Mouse (Mus musculus) induced T-regulatory cell, adult 2 months (primary cell): ENCODE measurements around the gene Mxd4.

Source experiments
- DNase-seq: peaks from one replicate; pipeline ENCODE4 v3.0.0-alpha.2; 2012; ENCODE audit warnings: low read depth

Mxd4 gene

DNA sequence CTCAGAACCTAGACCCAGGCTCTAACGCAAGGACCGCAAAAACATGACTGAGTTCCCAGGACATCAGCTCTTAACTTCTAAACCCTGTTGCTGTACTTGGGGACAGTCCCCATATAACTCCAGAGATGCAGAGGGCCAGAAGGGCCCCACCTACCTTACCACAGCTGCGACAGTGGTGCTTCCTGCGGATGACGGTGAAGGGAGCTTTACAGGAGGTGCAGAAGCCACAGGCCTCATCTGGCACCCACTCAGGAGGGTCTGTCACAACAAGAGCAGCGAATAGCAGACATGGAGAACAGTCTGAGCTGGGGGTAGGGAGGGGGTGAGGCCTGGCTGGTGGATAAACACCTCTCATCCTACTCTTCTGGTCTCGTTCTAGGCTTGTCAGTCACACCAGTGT is 8.9 kb upstream of the Mxd4 start:
- DNase-seq: peak; percentile 96

DNA sequence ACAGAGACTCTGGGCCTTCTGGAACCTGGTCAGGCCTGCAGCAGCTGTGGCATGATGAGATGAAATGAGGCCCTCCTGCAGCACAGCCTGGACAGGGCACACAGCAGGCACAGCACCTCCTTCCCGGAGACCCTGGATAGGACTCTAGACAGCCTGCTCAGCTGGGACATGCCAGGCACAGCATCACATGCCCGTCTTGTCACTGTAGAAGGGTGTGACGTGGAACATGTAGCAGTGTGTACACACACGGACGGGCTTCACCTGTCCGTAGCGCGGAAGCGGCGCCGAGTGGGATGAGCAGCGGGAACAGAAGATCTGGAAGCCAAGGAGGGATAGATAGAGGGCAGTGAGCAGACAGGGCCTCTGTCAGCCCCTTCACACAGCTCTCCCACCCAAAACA is 8.3 kb upstream of the Mxd4 start:
- no peak for DNase-seq

DNA sequence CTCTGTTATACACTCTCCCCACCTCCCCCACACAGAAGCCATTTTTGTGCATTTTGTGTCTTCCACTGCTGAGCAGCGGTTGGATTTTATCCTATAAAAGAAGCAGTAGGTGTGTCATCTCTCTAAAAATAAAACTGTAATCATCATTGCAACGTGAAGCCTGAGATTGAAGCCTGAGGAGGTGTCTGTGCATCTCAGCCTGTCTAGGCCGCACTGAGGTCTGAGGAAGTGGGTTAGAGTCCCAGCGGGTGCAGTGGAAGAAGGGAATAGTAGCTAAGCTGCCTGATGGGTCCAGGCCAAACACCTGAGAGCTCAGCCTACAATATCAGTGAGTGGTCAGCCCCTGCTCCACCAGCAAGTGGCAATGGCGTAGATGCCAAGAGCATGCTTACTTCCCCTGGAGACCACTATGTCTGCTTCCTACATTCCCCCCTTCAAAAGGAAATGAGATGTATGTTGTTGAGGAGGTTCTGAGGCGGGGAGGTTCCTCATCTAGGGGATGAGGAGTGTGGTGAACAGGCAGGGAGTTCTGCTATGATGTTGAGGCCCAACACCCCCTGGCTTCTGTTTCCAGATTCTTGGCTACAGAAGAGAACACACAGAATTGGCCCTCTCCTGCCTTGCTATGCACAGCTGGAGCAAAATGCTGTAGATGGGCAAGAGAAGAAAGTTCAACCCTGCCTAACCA is 7.6 kb upstream of the Mxd4 start:
- DNase-seq: peak; percentile 44

DNA sequence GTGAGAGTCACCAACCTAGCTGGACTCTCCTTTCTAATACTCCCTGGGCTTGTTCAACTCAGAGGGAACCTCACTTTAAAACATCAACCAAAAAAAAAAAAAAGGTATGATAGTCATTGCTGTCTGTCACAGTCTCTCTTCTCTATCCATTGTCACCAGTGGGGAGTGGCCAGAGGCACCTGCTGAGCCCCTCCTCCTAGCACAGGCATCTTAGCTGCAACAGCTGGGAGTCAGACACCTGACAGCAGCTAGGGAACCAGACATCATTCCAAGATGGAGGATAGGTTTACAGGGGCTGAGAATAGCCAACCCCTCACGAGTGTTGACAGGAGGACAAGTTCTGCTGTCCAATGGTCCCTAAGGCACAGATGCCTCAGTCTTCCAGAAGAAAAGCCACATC is 6.9 kb upstream of the Mxd4 start:
- no peak for DNase-seq

DNA sequence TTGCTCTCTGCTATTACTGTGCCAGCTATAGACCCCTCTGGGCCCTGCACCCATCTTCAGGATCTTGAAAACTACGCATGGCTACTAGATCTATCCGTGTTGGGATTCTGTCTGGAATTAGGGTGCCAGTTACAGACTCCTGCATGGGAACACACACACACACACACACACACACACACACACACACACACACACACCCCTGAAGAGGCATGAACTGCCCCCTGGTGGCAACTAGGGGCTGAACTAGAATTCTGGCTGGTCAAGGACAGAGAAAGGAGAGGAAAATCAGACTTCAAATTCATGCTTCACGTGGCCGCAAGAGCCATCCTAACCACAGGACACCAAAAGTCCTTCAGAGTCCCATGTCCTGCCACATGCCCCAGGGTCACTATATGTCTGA is 4.3 kb upstream of the Mxd4 start:
- peak; percentile 51 for DNase-seq

DNA sequence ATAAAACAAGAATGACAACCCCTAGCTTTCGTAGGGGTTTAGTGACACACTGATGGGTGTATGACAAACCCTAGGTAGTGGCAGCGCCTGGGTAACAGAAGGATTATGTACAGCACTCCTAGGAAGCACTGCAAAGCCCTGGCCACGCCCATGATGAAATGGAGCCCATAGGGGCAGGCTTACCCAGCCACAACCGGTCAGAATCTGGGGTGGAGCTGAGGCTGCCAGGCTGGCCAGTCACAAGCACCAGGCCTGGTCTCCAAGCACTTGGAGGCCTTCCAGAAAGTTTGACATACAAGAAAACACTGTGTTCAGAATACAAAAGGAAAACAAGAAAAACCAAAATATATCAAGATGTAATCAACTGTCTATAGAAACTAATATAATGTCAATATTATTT is 3.5 kb upstream of the Mxd4 start:
- DNase-seq: peak; percentile 13

DNA sequence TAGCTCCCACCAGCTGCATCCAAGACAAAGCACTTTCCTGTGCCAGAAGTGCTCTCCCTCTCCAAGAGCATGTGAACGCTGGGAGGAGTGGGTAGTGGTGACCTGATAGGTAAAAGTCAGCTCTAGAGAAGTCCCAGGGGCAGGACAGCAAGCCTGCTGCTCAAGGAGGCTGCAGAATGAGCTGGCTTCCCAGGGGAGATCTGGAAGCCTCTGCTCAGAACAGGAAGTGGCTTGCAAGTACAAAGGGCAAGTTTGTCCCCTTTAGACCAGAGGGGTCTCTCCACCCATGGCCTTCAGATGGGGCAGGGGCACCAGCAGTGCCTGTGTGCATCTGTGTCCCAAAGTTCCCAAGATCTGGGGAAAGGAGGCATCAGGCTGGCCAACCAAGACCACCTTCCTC is 2.0 kb upstream of the Mxd4 start:
- peak; percentile 17 for DNase-seq

DNA sequence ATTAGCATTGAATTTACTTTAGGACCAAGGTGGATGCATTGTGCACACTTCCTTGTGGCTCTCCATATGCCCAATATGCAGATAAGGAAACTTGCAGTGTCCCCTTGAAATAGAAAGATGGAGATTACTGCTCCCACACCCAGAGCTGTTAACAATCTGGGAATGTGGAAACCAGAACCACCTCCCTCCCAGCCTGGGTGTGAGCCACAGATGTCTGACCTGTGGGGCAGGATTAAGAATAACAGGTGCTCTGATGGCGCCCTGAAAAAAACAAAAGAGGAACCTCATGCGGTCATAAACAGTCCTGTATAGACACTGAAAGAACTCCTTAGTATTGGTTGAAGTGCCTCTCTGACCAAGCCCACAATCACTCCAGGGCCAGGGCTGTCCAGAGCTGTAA is 1.3 kb upstream of the Mxd4 start:
- no peak for DNase-seq

DNA sequence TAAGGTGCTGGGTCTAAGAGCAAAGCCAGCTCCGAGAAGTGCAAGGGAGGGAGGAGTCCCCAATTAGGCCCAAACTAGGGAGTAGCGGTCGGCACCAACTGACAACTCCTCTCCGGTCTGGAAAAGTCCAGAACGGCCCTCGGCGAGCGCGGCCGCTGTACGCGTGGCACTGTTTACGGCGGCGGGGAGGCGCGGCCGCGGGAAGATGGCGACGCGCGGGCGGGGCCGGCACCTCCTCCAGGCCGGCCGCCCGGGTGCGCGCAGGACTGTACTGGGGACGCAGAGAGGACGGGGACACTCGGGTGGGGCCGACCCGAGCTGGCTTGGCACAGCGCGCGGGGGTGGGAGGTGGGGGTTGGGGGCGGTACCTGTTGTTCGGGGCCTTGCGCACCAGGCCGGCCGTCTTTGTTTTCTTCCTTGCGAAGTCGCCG is 544 bp downstream of the Mxd4 start:
- peak; percentile 71 for DNase-seq

DNA sequence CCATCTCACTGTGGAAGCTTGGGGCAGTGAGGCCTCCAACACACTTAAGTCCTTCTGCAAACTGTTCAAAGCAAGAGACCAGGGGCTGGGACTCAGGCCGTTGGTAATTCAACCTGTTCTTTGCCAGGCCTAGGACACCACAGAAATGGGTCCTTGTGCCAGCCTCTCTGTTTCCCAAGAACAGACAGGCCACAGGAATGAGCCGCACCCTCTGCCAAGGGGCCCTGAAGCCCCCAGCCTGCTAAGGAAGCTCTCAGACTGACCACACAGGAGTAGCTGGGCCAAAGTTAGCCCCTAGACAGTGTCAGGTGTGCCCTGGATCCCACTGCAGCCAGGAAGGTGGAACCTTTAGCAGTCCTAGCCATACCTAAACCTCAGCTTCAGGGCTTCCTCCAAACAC is 1.1 kb downstream of the Mxd4 start:
- no peak for DNase-seq

DNA sequence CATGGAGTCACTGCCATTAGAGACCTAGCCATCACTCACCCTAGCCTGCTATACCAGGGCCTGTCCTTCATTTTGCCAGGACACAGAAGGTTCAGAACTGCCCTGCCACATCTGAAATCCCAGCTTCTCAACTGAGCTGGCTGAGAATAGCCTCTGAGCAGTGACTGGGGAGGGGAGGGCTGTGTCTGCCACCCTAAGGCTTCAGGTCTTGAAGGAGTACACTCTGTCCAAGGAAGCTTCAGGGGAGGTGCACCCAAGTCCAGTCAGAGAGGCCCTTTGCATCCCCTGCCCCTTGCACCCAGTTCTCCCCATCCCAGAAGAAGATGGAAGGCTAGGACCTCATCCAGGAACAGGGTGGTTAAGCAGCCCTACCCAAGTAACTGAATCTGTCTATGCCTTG is 1.7 kb downstream of the Mxd4 start:
- DNase-seq: no peak

DNA sequence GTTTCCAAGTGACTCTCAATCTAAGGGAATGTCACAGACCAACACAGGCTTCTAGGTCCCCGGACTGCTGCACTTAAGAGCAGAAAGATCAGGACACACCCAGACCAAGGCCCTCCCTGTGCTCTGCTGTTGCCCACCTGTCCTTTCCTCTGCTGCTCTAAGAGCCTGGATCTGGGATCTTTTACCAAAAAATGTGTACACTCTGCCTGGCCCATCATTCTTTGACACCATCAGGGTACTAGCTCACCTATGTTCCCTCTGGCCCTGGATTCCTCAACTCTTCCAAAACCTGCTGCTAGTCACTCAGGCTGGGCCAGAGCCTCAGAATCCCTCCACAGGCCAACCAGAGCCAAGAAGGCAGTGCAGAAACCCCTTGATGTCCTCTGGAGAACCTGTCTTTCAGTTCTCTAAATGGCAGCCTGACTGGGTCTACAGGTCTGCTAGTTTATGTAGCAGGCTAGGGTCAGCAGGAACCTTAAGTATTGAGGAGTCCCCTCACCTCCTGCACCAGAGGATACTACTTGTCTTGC is 2.4 kb downstream of the Mxd4 start:
- DNase-seq: no peak

DNA sequence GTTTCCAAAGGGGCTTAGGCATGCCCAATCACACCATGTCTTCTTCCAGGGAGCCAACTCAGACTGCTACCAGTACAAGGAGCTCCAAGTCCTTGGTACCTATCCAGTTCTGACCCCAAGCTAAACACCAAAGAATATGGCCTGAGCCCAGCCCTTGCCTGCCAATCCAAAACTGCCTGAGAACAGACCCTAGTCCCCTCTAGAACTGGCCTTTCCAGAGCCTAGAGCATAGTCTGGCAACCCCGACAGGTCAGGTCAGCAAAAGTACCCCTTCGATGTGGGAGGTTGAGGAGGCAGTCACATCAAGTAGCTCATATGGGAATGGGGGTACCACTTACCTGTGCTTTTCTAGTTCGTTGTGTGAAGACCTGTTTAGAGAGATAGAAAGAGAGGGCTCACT is 3.5 kb downstream of the Mxd4 start:
- DNase-seq: no peak

DNA sequence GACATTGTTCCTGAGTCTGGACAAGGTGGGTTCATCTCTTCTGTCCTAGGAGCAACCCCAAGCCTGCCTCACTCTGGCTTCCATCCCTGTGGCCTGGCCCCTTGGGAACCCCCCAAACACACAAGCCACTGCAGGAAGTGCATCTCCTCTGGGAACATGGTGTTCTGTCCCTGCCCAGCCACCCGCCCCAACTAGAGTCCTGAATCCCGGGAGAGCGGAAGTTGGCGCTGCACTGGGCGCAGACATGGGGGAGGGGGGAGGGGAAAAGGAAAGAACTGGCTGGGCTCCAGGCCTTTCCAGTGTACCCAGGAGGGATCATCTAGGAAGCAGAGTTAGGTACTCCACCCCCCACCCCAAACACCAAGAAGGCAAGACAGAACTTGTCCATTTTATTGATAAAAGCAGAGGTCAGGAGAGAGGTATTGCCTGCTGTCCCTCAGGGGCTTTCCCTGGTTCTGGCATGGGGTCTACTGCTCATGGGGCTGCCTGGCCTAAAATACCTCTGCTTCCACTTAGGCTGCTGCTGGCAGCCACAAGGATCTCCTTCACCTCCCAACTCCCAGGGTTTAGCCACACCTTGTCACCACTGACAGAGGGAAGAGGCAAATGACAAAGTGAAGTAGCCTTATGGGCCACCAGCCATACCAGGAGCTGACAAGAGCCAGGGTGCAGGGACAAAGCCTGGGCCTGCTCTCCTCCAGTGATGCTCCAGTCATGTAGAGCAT is 4.2 kb downstream of the Mxd4 start:
- DNase-seq: no peak

DNA sequence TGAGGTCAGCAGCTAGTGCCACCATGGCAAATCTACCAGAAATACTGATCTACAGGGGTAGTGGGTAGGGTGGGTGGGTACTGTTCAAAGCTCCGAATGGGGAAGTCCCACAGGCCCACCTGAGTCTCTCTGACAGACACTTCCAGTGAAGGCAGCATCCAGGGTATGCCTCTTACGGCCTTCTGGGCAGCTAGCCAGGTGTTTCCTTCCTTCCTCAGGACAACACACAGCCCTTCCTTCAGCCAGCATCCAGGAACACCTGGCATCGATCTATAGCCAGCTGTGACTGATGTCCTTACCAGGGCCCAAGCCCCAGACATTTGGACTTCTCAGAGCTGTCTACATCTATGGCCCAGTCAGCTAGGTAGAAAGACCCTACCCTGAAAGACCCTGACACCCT is 5.0 kb downstream of the Mxd4 start:
- no peak for DNase-seq

DNA sequence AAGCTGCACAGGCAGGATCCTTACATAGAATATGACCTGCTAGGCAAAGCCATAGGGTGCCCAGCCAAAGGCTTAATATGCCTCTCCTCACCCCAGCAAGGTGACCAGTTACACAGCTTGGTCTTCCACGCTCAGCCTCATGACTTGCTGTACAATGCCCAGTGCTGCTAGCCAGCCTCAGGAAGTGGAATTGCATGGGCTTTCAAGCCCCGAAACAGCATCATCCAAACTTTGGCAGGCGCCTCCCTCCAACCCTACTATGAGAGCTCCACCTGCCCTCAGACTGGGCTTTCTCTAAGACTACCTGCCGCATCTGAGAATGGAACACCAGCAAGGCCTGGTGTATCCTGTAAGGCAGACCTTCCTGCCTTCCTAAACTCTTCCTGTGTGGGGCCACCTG is 9.7 kb downstream of the Mxd4 start:
- no peak for DNase-seq

DNA sequence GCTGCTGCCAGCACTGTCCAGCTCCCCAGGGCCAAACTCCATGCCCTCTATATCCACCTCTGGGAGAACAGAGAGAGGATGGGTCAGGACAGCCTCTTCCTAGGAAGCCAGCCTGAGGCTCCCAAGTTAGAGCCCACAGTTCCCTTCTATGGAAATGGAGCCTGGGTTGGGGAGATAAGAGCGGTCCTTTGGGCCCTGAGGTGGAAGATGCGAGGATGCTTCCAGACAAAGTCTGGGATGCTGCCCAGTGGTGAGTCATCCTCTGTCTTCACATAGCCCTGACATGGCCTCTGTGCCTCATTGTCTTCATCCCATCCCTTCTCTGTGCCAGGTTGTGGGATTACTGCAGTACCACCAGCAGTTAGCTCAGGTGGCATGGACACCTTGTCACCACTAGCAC is 10.4 kb downstream of the Mxd4 start:
- no peak for DNase-seq

DNA sequence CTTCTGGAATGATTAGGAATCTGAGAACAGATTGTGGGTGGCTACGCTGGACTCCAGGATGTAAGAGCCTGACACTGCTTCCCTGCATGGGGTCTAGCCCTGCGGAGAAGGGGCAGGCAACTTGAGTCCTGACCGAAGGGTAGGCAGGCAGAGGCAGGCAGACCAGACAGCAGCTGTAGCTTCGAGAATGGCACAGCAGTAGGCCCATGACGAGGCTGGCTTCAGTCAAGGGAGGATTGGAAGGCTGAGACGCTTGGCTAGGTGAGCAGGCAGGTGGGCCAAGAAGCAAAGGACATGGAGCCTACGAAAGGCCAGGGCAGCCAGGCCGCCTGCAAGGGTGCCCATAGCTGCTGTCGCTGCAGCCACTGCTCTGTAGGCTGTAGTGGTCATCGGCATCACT is 10.8 kb downstream of the Mxd4 start:
- DNase-seq: no peak

DNA sequence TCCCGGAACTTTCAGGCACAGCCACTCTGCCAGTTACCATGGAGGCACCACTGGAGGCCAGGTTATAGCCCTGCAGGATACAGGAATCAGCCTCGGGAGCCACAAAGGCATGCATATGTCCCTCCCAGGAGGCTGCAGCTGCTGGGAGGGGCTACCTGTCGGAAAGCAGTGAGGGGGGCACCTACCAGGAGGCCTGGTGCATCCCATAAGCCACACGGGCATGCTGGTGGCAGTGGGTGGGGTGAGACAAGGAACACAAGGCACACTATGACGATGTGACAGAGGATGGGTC is 12.2 kb downstream of the Mxd4 start:
- DNase-seq: no peak

DNA sequence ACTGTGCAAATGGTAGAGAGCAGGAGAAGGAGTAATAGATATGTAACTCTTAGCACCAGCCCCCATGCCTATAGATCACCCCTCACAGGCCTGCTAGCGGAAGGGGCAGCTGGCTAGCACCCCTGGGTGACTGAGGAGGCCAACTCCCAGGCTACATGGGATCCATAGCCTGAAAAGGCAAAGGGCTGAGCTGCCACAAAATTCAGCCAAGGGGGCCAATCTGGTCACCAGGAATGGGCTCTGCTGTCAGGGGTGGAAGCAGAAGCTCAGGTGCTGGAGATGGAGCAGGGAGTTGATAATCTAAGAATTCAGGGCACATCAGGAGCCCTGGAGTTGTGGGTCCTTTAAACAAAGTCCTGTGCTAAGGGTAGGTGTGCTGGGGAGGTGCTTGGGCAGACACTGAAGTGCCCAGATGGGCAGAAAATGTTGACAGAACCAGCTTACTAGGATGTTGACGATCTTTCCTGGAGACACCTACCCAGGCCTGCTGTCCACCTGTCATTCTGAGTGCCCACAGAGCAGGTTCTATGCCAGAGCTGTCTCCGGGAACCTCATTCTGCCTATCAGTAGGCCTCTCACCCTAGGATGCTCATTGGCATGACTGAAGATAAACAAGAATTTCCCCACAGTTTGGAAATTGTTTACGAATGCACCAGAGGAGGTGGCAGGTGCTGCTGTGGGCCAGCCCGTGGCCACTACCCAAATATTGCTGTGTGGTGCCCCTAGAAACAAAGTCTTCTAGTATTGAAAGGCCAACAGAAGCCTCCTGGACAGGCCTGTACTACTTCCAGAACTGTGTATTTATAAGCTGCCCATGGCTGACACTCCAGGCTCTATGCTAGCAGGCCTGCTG is 12.7 kb downstream of the Mxd4 start:
- DNase-seq: no peak

DNA sequence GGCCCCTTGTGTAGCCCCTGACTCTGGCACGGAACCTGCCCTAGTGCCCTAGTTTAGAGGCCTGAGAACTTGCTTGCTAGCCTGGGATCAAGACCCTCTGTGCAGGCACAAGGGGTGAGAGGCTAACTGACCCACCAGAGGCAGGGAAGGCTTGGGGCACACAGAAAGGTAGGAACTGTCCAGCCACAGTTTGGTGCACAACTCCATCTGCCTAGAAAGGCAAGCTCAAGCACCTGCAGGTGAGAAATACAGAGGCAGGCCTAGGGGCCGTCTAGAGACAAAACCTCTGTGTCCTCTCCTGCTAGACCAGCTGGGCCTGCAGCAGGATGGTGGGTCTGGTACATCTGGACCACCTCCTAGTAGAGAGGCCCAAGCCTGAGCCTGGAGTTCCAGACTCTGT is 13.5 kb downstream of the Mxd4 start:
- DNase-seq: no peak

DNA sequence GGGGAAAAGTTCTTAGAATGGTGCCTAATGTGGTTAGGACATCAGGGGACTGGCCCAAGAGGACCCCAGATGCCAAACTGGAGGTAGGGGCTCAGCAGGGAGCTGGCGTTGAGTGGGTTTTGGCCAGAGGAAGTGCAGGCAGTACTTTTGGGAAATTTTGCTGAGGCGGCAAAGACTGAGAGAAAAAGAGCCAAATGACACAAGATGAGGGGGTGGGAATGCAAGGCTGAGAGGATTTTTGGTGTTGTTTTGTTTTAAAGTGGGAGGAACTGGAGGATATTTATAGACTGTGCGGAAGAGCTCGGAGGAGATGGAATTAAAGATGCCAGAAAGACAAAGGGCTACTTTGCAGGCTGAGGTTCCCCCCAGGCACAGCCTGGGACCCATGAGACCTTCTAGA is 16.8 kb downstream of the Mxd4 start:
- DNase-seq: no peak

DNA sequence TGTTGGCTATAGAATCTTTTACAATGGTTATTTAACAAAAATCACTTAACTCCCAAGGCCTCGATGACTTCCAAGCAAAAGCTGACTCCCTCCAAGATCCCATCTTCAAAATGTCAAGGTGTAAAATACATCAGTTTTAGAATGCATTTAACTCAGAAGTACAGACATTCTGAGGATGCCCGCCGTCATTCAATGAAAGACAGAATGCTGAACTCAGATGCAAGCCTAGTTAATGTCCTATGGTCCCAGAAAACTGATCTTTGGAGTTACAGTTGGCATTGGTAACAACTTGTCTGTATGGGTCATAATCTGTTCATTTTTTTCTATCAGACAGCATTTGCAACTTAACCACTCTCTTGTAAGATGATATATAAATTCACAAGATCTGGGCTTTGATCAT is 17.6 kb downstream of the Mxd4 start:
- DNase-seq: no peak
